ENCODE assay signal across 8 mouse cellular contexts in the genomic region with DNA sequence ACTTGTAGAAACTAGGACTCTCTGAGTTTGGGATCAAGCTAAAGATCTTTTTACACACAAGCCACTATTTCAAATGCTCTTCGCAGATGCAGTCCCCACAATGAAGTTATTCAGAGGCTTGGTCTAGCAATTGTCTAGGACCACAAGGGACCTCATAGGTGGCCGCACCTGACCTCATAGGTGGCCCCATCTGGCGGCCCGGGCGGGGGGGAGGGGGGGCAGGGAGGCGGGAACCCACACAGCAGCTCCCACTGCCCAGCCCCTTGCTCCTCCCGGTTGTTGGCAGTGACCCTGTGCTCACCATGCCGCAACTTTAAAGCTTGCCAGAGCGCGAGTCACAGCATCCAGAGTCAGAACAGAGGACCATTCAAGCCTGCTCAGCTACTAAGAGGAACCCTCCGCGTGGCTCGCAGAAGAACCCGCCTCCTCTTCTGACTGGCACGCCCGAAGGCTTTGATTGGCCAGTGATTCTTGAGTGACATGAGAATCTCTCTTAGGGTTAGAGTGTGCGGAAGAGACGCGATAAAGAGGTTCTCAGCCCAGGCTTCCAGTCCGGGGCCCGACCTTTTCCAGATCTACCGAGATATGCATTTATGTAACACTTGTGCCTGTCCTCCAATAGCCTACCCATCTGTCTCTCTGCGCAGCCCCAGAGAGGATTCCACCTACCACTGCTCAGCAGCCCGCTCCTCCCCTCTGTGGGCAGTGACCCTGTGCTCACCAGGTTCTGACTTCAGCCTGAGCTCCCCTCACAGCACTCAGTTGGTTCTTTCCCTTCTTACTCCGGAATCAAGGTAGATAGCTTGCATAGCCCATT. TPM values are rescaled to one million over a fixed set of nuclear protein-coding genes. Genes with fewer than 3 reads are reported as not detected.
DNase-seq lines count a peak whose midpoint lies in the region; ATAC-seq and TF ChIP-seq lines count a peak whose summit lies in the region.

Gene Gm35315 (minus strand): TSS at position 391 of the 817 bp plus-strand sequence.

- peak; percentile 82 for TF ChIP-seq POLR2A in thymus, adult 2 months (IDR thresholded peaks at IDR 0.05; ENCODE audit: control insufficient read depth, extremely low read depth, insufficient read depth, low read length, poor library complexity)

- H3K9me3 ChIP-seq in forebrain, postnatal 0 days (ENCODE audit: low read length) = no peaks in the 10 kb centered on the region
- no peaks in the 10 kb centered on the region for H3K9me3 ChIP-seq in lung, embryonic 14.5 days (ENCODE audit: low read depth, low read length)

- under 1% methylated on average over 25 of the region's 25 CpGs for WGBS in forebrain, postnatal 0 days
- 2% methylated on average over 25 of the region's 25 CpGs for WGBS in lung, embryonic 14.5 days
- under 1% methylated on average over 25 of the region's 25 CpGs for WGBS in thymus, adult 2 months

- H3K4me2 ChIP-seq in forebrain, postnatal 0 days (ENCODE audit: low read depth) = peak within 1 kb of the TSS; percentile 90
- peak within 1 kb of the TSS; percentile 73 for H3K4me2 ChIP-seq in lung, embryonic 14.5 days

- H3K9ac ChIP-seq in forebrain, postnatal 0 days = peak within 1 kb of the TSS; percentile 54
- peak within 1 kb of the TSS; percentile 48 for H3K9ac ChIP-seq in lung, embryonic 14.5 days

- ATAC-seq in forebrain, postnatal 0 days = peak; percentile 97
- ATAC-seq in lung, embryonic 14.5 days (ENCODE audit: insufficient read depth) = peak; percentile 97
- peak; percentile 99 for ATAC-seq in neutrophil, adult 5-6 weeks (ENCODE audit: extremely low read depth, insufficient number of reproducible peaks, low FRiP score, poor library complexity, severe bottlenecking)

- no peaks in the 10 kb centered on the region for H3K36me3 ChIP-seq in forebrain, postnatal 0 days (ENCODE audit: insufficient read depth)
- no peaks in the 10 kb centered on the region for H3K36me3 ChIP-seq in lung, embryonic 14.5 days (ENCODE audit: insufficient read depth)
- H3K36me3 ChIP-seq in thymus, adult 2 months (ENCODE audit: control insufficient read depth, insufficient read depth, low read length) = no peaks in the 10 kb centered on the region

- no peak for TF ChIP-seq CTCF in forebrain, postnatal 0 days (IDR thresholded peaks at IDR 0.05; ENCODE audit: low read depth)
- TF ChIP-seq CTCF in layer of hippocampus, adult 2 months (conservative IDR thresholded peaks at IDR 0.05) = no peak
- no peak for TF ChIP-seq CTCF in lung, embryonic 14.5 days (IDR thresholded peaks at IDR 0.05; ENCODE audit: low read depth)
- TF ChIP-seq CTCF in thymus, adult 2 months (IDR thresholded peaks at IDR 0.05; ENCODE audit: borderline replicate concordance, control insufficient read depth, extremely low read depth, insufficient read depth, low read length, poor library complexity) = no peak

- H3K4me1 ChIP-seq in forebrain, postnatal 0 days (ENCODE audit: insufficient read depth) = 0 out of 2 replicates have a peak, but pooled peaks cover 4% of the 10 kb centered on the region
- no peaks in the 10 kb centered on the region for H3K4me1 ChIP-seq in lung, embryonic 14.5 days (ENCODE audit: insufficient read depth)
- peaks cover 17% of the 10 kb centered on the region for H3K4me1 ChIP-seq in thymus, adult 2 months (replicated peaks; ENCODE audit: control insufficient read depth, insufficient read depth, low read length)

- no peaks in the 10 kb centered on the region for H3K27me3 ChIP-seq in forebrain, postnatal 0 days (ENCODE audit: insufficient read depth, low read length)
- H3K27me3 ChIP-seq in lung, embryonic 14.5 days (ENCODE audit: insufficient read depth, low read length) = no peaks in the 10 kb centered on the region
- no peaks in the 10 kb centered on the region for H3K27me3 ChIP-seq in thymus, adult 2 months (ENCODE audit: control insufficient read depth, insufficient read depth, low read length)

- H3K4me3 ChIP-seq in forebrain, postnatal 0 days (ENCODE audit: low read depth, low read length) = peak within 1 kb of the TSS; percentile 52
- H3K4me3 ChIP-seq in layer of hippocampus, adult 2 months = peak within 1 kb of the TSS; percentile 64
- H3K4me3 ChIP-seq in lung, embryonic 14.5 days (ENCODE audit: low read depth, low read length) = peak within 1 kb of the TSS; percentile 48
- peak within 1 kb of the TSS; percentile 55 for H3K4me3 ChIP-seq in thymus, adult 2 months (ENCODE audit: control insufficient read depth, insufficient read depth, low read length)

- DNase-seq in MEL-GATA-1-ER (ENCODE audit: extremely low read depth, low read depth) = peak; percentile 98
- peak; percentile 85 to 92 for DNase-seq in cerebellum, adult 18-20 months
- DNase-seq in forebrain, postnatal 0 days = peak; percentile 90
- DNase-seq in heart, postnatal 4 days = peak; percentile 83
- peak; percentile 81 to 92 for DNase-seq in layer of hippocampus, adult 2 months (ENCODE audit: low spot score in 2 of 2)
- peak; percentile 95 for DNase-seq in lung, embryonic 14.5 days
- peak; percentile 90 for DNase-seq in thymus, adult 2 months

- H3K27ac ChIP-seq in forebrain, postnatal 0 days (ENCODE audit: low read depth, low read length) = peak within 1 kb of the TSS; percentile 22; the same call in 1 of the 2 replicates
- peak within 1 kb of the TSS; percentile 95 for H3K27ac ChIP-seq in layer of hippocampus, adult 2 months
- peak within 1 kb of the TSS; percentile 80 for H3K27ac ChIP-seq in lung, embryonic 14.5 days (ENCODE audit: low read depth)
- peak within 1 kb of the TSS; percentile 75 for H3K27ac ChIP-seq in thymus, adult 2 months (ENCODE audit: control insufficient read depth, insufficient read depth, low read length)

RNA-seq across cellular contexts. Expression of gene Gm35315, which starts in this region (rescaled TPM):
- 0.23 and 0.48 TPM in 2 replicates for total RNA-seq in forebrain, postnatal 0 days (2014; rRNA removed)
- 0.36 and 0.68 TPM in 2 replicates for polyA plus RNA-seq in forebrain, postnatal 0 days (2015; fragmentation: Nextera tagmentation; extraction: Ambion mirVana)
- total RNA-seq in heart, postnatal 4 days (2021) = not detected
- total RNA-seq in layer of hippocampus, adult 2 months (2021) = under 1 TPM; 0.52 to 0.64 TPM
- polyA plus RNA-seq in lung, embryonic 14.5 days (2014; fragmentation: Nextera tagmentation; extraction: Ambion mirVana) = 1.9 and 2.2 TPM in 2 replicates
- total RNA-seq in neutrophil, adult 5-6 weeks (2017) = 0.35 and 0.74 TPM in 2 replicates
- 0.30 and 0.31 TPM in 2 replicates for polyA plus RNA-seq in thymus, adult 2 months (2012; rRNA removed)

Comparison
In these comparisons a context has a peak if more than half of its experiments do, and no peak if none do; other contexts are left out.
1. Peak in every context shown above with its lines: DNase-seq, ATAC-seq, H3K4me3 ChIP-seq and H3K27ac ChIP-seq.
2. Peak in DNase-seq, ATAC-seq, H3K4me3 ChIP-seq, H3K27ac ChIP-seq, H3K9ac ChIP-seq and H3K4me2 ChIP-seq in forebrain, postnatal 0 days; RNA of the gene not detected or under 1 TPM.
3. Peak in DNase-seq in heart, postnatal 4 days; RNA of the gene not detected or under 1 TPM.
4. Peak in DNase-seq, H3K4me3 ChIP-seq and H3K27ac ChIP-seq in layer of hippocampus, adult 2 months; RNA of the gene not detected or under 1 TPM.
5. Peak in ATAC-seq in neutrophil, adult 5-6 weeks; RNA of the gene not detected or under 1 TPM.
6. Peak in DNase-seq, H3K4me3 ChIP-seq and H3K27ac ChIP-seq in thymus, adult 2 months; RNA of the gene not detected or under 1 TPM.
7. H3K27ac ChIP-seq: peak in every context shown above with its lines; median percentile 95 in layer of hippocampus, adult 2 months; 80 in lung, embryonic 14.5 days; 75 in thymus, adult 2 months; 22 in forebrain, postnatal 0 days.